12 mouse cellular contexts compared by ENCODE assay signal in genomic region chr14:35093561-35094186, GRCm38 (mm10).
DNase-seq lines count a peak whose midpoint lies in the region; ATAC-seq and TF ChIP-seq lines count a peak whose summit lies in the region.
"Had no signal": no experiment of that assay in that cellular context is flagged by ENCODE, and none has a peak within 500 bp of the region (broad histone marks: within the 10 kb centered on the region; RNA-seq: fewer than 3 reads in every experiment).

No protein-coding gene starts in this region.

- 0 out of 2 replicates have a peak overlapping the region, but pooled peaks have one; percentile 17 for H3K27ac ChIP-seq in embryonic facial prominence, embryonic 15.5 days (replicated peaks)
- no peak overlapping the region for H3K27ac ChIP-seq in embryonic facial prominence, embryonic 10.5 days (replicated peaks)
- H3K27ac ChIP-seq in neural tube, embryonic 12.5 days = no peak overlapping the region
- no peak overlapping the region for H3K27ac ChIP-seq in hindbrain, embryonic 12.5 days
- H3K27ac ChIP-seq: macrophage had no signal

- 61% methylated on average over 6 of the region's 6 CpGs for WGBS in embryonic facial prominence, embryonic 15.5 days
- WGBS in embryonic facial prominence, embryonic 10.5 days = 64% methylated on average over 6 of the region's 6 CpGs
- 65% methylated on average over 6 of the region's 6 CpGs for WGBS in neural tube, embryonic 12.5 days
- 59% methylated on average over 6 of the region's 6 CpGs for WGBS in hindbrain, embryonic 12.5 days
- WGBS in lung, adult 2 months = 68% methylated on average over 6 of the region's 6 CpGs

- H3K36me3 ChIP-seq in embryonic facial prominence, embryonic 15.5 days = no peaks in the 10 kb centered on the region
- H3K36me3 ChIP-seq in embryonic facial prominence, embryonic 10.5 days (replicated peaks) = no peaks in the 10 kb centered on the region
- H3K36me3 ChIP-seq in neural tube, embryonic 12.5 days = no peaks in the 10 kb centered on the region
- no peaks in the 10 kb centered on the region for H3K36me3 ChIP-seq in hindbrain, embryonic 12.5 days

- no peak for DNase-seq in embryonic facial prominence, embryonic 10.5 days (ENCODE audit: low spot score)
- DNase-seq in neural tube, embryonic 10.5 days (ENCODE audit: extremely low spot score, low spot score) = no peak
- DNase-seq in lung, postnatal 25 days (ENCODE audit: low spot score) = no peak
- DNase-seq in lung, adult 2 months = no peak
- no peak for DNase-seq in retina, postnatal 1 day
- DNase-seq: adrenal gland, postnatal 36 days; cerebellum, adult 11 months had no signal

- no peak overlapping the region for H3K4me2 ChIP-seq in embryonic facial prominence, embryonic 15.5 days (replicated peaks)
- no peak overlapping the region for H3K4me2 ChIP-seq in neural tube, embryonic 12.5 days (replicated peaks)
- H3K4me2 ChIP-seq in hindbrain, embryonic 12.5 days (replicated peaks) = no peak overlapping the region

- H3K27me3 ChIP-seq in embryonic facial prominence, embryonic 15.5 days = no peaks in the 10 kb centered on the region
- H3K27me3 ChIP-seq in embryonic facial prominence, embryonic 10.5 days (replicated peaks; ENCODE audit: low read depth, poor library complexity, severe bottlenecking) = no peaks in the 10 kb centered on the region
- no peaks in the 10 kb centered on the region for H3K27me3 ChIP-seq in neural tube, embryonic 12.5 days (replicated peaks)
- H3K27me3 ChIP-seq in hindbrain, embryonic 12.5 days = no peaks in the 10 kb centered on the region

- no peaks in the 10 kb centered on the region for H3K9me3 ChIP-seq in embryonic facial prominence, embryonic 15.5 days (replicated peaks)
- H3K9me3 ChIP-seq in embryonic facial prominence, embryonic 10.5 days = no peaks in the 10 kb centered on the region
- H3K9me3 ChIP-seq in neural tube, embryonic 12.5 days = no peaks in the 10 kb centered on the region
- no peaks in the 10 kb centered on the region for H3K9me3 ChIP-seq in hindbrain, embryonic 12.5 days (replicated peaks)

- no peak for TF ChIP-seq CTCF in lung, adult 2 months (IDR thresholded peaks at IDR 0.05; ENCODE audit: insufficient read depth, low read length)

- H3K4me1 ChIP-seq in embryonic facial prominence, embryonic 15.5 days = no peaks in the 10 kb centered on the region
- H3K4me1 ChIP-seq in embryonic facial prominence, embryonic 10.5 days = no peaks in the 10 kb centered on the region
- peaks cover 8% of the 10 kb centered on the region; the same call in 1 of the 2 replicates for H3K4me1 ChIP-seq in neural tube, embryonic 12.5 days
- peaks cover 13% of the 10 kb centered on the region; the same call in 1 of the 2 replicates for H3K4me1 ChIP-seq in hindbrain, embryonic 12.5 days
- no peaks in the 10 kb centered on the region for H3K4me1 ChIP-seq in lung, adult 2 months (ENCODE audit: control insufficient read depth, insufficient read depth, low read length)

- no peak overlapping the region for H3K4me3 ChIP-seq in embryonic facial prominence, embryonic 15.5 days (replicated peaks)
- H3K4me3 ChIP-seq in embryonic facial prominence, embryonic 10.5 days = no peak overlapping the region
- no peak overlapping the region for H3K4me3 ChIP-seq in neural tube, embryonic 12.5 days
- no peak overlapping the region for H3K4me3 ChIP-seq in hindbrain, embryonic 12.5 days
- no peak overlapping the region for H3K4me3 ChIP-seq in lung, adult 2 months (replicated peaks; ENCODE audit: extremely low read depth, low read depth, low read length)
- H3K4me3 ChIP-seq: myocyte had no signal

- no peak for TF ChIP-seq POLR2A in lung, adult 2 months (IDR thresholded peaks at IDR 0.05; ENCODE audit: borderline replicate concordance, extremely low read depth, low read depth, low read length)

- no peak for ATAC-seq in embryonic facial prominence, embryonic 15.5 days (ENCODE audit: insufficient number of reproducible peaks, low FRiP score, low TSS enrichment, low read depth)
- ATAC-seq in neural tube, embryonic 12.5 days (ENCODE audit: low FRiP score, low read depth) = peak; percentile 57
- peak; percentile 59 for ATAC-seq in hindbrain, embryonic 12.5 days (ENCODE audit: low FRiP score)

- H3K9ac ChIP-seq in embryonic facial prominence, embryonic 15.5 days = no peak overlapping the region
- no peak overlapping the region for H3K9ac ChIP-seq in neural tube, embryonic 12.5 days
- no peak overlapping the region for H3K9ac ChIP-seq in hindbrain, embryonic 12.5 days
